Mouse (Mus musculus) midbrain, embryonic 16.5 days (tissue): ENCODE data around the gene Lyst. TPM values are rescaled to one million over a fixed set of nuclear protein-coding genes. Genes with fewer than 3 reads are reported as not detected.
"Not testable (repeated sequence)": the region's sequence is repeated elsewhere in the genome, so short reads cannot be mapped to it uniquely, and the experiment has no call there.

Experiments used
- ATAC-seq: fragments of 200-750 bp; cut with Nextera tagmentation; 2 replicates; pipeline ENCODE4 v1.8.0; 2017; ENCODE audit warnings: moderate TSS enrichment
- H3K27ac ChIP-seq: fragments of 300-500 bp; sonication (generic); 2 replicates; pipeline ENCODE4 v1.5.1; 2014; ENCODE audit warnings: mild to moderate bottlenecking, low read length, mixed read lengths
- H3K27me3 ChIP-seq: fragments of 300-500 bp; sonication (generic); 2 replicates; pipeline ENCODE4 v1.6.1; 2014; ENCODE audit warnings: low read depth, low read length, mixed read lengths; ENCODE audit not compliant: control insufficient read depth, insufficient read depth
- H3K36me3 ChIP-seq: fragments of 300-500 bp; sonication (generic); 2 replicates; pipeline ENCODE4 v1.6.1; 2014; ENCODE audit warnings: mild to moderate bottlenecking, low read length, moderate library complexity, mixed read lengths; ENCODE audit not compliant: control insufficient read depth, insufficient read depth
- H3K4me1 ChIP-seq: fragments of 300-500 bp; sonication (generic); 2 replicates; pipeline ENCODE4 v1.6.1; 2014; ENCODE audit warnings: mild to moderate bottlenecking, low read length, mixed read lengths; ENCODE audit not compliant: control insufficient read depth, insufficient read depth
- H3K4me2 ChIP-seq: fragments of 300-500 bp; sonication (generic); 2 replicates; pipeline ENCODE4 v1.6.1; 2014; ENCODE audit warnings: mild to moderate bottlenecking, low read length, mixed read lengths
- H3K4me3 ChIP-seq: fragments of 300-500 bp; sonication (generic); 2 replicates; pipeline ENCODE4 v1.5.1; 2014; ENCODE audit warnings: low read depth, mild to moderate bottlenecking, low read length, moderate library complexity, mixed read lengths
- H3K9ac ChIP-seq: fragments of 300-500 bp; sonication (generic); 2 replicates; pipeline ENCODE4 v1.6.1; 2014; ENCODE audit warnings: low read depth, low read length, mixed read lengths
- H3K9me3 ChIP-seq: fragments of 300-500 bp; sonication (generic); replicated peaks from 2 replicates; pipeline ENCODE4 v1.6.1; 2014; ENCODE audit warnings: mild to moderate bottlenecking, low read length, mixed read lengths; ENCODE audit not compliant: control insufficient read depth, poor library complexity, severe bottlenecking
- WGBS: fragments of 180-500 bp; shearing (Covaris S2); extraction: QIAGEN DNeasy Blood & Tissue Kit; methylation state at CpG from one replicate; pipeline ENCODE4 v1.1.7; 2014; 5-methylcytosine and 5-hydroxymethylcytosine counted together
- polyA plus RNA-seq: library from polyadenylated mRNA; unstranded; fragments of >200 nt; fragmentation: Nextera tagmentation; extraction: Ambion mirVana; gene quantifications from 2 replicates; pipeline ENCODE4 v1.2.1, GENCODE M21; 2015

Gene Lyst
- polyA plus RNA-seq, 1 experiment from 2014 or later: 3.9 TPM

GRCm38 (mm10) chr13:13637981-13638380 lies 47.8 kb downstream of the Lyst start:
- no peaks in the 10 kb centered on the region for H3K4me1 ChIP-seq
- no peak for ATAC-seq
- H3K9me3 ChIP-seq: no peaks in the 10 kb centered on the region
- no peak overlapping the region for H3K4me2 ChIP-seq
- H3K27me3 ChIP-seq: no peaks in the 10 kb centered on the region
- H3K27ac ChIP-seq: no peak overlapping the region
- no peak overlapping the region for H3K4me3 ChIP-seq
- peaks cover 4% of the 10 kb centered on the region; the same call in 1 of the 2 replicates for H3K36me3 ChIP-seq
- no peak overlapping the region for H3K9ac ChIP-seq
- WGBS: 88% methylated on average over 6 of the region's 6 CpGs

DNA sequence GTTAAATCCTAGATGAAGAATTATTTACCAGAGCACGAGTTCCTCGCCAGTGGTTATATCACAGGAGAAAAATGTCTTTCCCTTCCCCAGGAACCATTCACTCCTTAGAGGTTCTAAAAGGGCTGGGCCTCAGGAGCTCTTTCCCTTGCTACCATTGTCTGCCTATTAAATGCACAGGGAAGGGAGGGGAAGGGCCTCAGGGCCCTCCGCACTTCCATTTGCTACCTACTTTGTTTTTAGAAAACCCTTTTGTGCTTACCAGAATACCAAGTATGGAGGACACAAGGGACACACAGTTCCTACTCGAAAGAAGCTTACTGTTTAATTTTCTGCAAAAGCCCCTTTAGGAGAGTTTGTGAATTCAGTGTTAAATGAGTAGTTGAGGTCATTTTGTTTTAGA lies 48.5 kb downstream of the Lyst start:
- H3K4me2 ChIP-seq: no peak overlapping the region
- no peaks in the 10 kb centered on the region for H3K27me3 ChIP-seq
- no peak overlapping the region for H3K9ac ChIP-seq
- no peaks in the 10 kb centered on the region for H3K4me1 ChIP-seq
- peaks cover 4% of the 10 kb centered on the region; the same call in 1 of the 2 replicates for H3K36me3 ChIP-seq
- no peaks in the 10 kb centered on the region for H3K9me3 ChIP-seq
- no peak overlapping the region for H3K4me3 ChIP-seq
- ATAC-seq: no peak
- no peak overlapping the region for H3K27ac ChIP-seq
- WGBS: 29% methylated on average over 4 of the region's 4 CpGs

DNA sequence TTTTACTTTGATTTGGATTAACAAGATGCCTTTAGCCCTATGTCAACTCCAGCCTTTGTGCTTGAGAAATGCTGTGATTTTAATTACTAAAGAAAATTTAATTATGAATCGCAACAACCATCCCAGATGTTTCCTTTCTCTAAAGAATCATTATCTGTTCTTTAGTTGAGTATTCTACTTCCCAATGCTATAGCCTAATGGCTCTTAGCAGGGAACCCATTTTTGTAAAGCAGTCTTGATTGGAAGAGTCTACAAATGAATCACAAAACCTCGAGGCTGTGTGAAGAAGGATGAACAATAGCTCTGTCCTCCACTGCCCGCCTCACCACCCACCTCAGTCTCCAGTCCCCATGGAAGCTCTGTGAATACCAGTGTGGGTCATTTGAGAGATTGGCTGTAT lies 57.1 kb downstream of the Lyst start:
- 52% methylated on average over 3 of the region's 3 CpGs for WGBS
- Histone ChIP-seq H3K9ac (no peak overlapping the region), H3K27ac (no peak overlapping the region), H3K36me3 (no peaks in the 10 kb centered on the region), H3K9me3 (no peaks in the 10 kb centered on the region), H3K4me1 (no peaks in the 10 kb centered on the region), H3K27me3 (no peaks in the 10 kb centered on the region), H3K4me3 (no peak overlapping the region), H3K4me2 (no peak overlapping the region)
- ATAC-seq: no peak

GRCm38 (mm10) chr13:13655453-13655852 lies 65.3 kb downstream of the Lyst start:
- no peak overlapping the region for H3K4me3 ChIP-seq
- H3K27me3 ChIP-seq: no peaks in the 10 kb centered on the region
- no peaks in the 10 kb centered on the region for H3K36me3 ChIP-seq
- no peak overlapping the region for H3K4me2 ChIP-seq
- ATAC-seq: no peak
- H3K4me1 ChIP-seq: no peaks in the 10 kb centered on the region
- H3K9ac ChIP-seq: no peak overlapping the region
- H3K27ac ChIP-seq: no peak overlapping the region
- WGBS: 96% methylated on average over 3 of the region's 3 CpGs
- no peaks in the 10 kb centered on the region for H3K9me3 ChIP-seq

DNA sequence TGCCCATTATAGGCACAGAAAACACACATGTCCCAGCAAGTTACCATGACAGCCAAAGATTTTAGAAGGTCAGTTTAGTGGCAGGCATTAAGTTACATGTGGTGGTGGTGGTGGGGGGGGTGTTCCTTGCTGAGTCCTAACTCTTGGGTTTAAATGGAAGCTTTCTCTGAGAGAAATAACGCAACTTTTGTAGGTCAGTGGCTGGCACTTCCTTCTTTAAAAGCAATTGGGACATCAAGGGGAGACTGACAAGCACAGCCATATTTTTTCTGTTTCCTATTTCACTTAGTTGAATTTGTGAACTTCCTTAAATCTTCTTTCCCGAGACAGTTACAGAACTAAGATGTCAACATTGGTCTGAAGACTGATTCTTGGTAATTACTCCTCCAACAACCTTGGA lies 75.9 kb downstream of the Lyst start:
- not testable (repeated sequence) for H3K27ac ChIP-seq, H3K9me3 ChIP-seq, H3K4me3 ChIP-seq, H3K9ac ChIP-seq, H3K27me3 ChIP-seq, ATAC-seq, H3K4me2 ChIP-seq, H3K4me1 ChIP-seq
- H3K36me3 ChIP-seq: peaks cover 10% of the 10 kb centered on the region
- WGBS: 97% methylated on average over 2 of the region's 2 CpGs

- Histone ChIP-seq H3K27ac (no peak overlapping the region), H3K9ac (no peak overlapping the region)
- ATAC-seq: peak; percentile 70
Observed at GRCm38 (mm10) chr13:13670669-13671068, 80.5 kb downstream of the Lyst start.

GRCm38 (mm10) chr13:13671585-13672328 lies 81.6 kb downstream of the Lyst start:
- Histone ChIP-seq H3K36me3 (peaks cover 12% of the 10 kb centered on the region), H3K9me3 (no peaks in the 10 kb centered on the region), H3K27me3 (no peaks in the 10 kb centered on the region), H3K4me3 (no peak overlapping the region), H3K4me1 (no peaks in the 10 kb centered on the region), H3K27ac (no peak overlapping the region), H3K9ac (no peak overlapping the region), H3K4me2 (no peak overlapping the region)
- no peak for ATAC-seq
- WGBS: 60% methylated on average over 6 of the region's 6 CpGs

More at GRCm38 (mm10) chr13:13670669-13671068, 80.5 kb downstream of the Lyst start:
- no peaks in the 10 kb centered on the region for H3K4me1 ChIP-seq
- H3K4me2 ChIP-seq: no peak overlapping the region
- 63% methylated on average over 5 of the region's 5 CpGs for WGBS
- no peak overlapping the region for H3K4me3 ChIP-seq
- H3K36me3 ChIP-seq: peaks cover 12% of the 10 kb centered on the region
- no peaks in the 10 kb centered on the region for H3K27me3 ChIP-seq
- no peaks in the 10 kb centered on the region for H3K9me3 ChIP-seq

GRCm38 (mm10) chr13:13674669-13675343 lies 84.6 kb downstream of the Lyst start:
- peaks cover 18% of the 10 kb centered on the region for H3K36me3 ChIP-seq
- H3K9me3 ChIP-seq: no peaks in the 10 kb centered on the region
- ATAC-seq: no peak
- no peak overlapping the region for H3K4me2 ChIP-seq
- H3K4me1 ChIP-seq: no peaks in the 10 kb centered on the region
- H3K27ac ChIP-seq: no peak overlapping the region
- WGBS: 98% methylated on average over 4 of the region's 4 CpGs
- H3K4me3 ChIP-seq: no peak overlapping the region
- no peak overlapping the region for H3K9ac ChIP-seq
- H3K27me3 ChIP-seq: no peaks in the 10 kb centered on the region

- Histone ChIP-seq H3K4me1 (no peaks in the 10 kb centered on the region), H3K9ac (no peak overlapping the region), H3K4me2 (no peak overlapping the region), H3K9me3 (no peaks in the 10 kb centered on the region), H3K27ac (no peak overlapping the region), H3K27me3 (no peaks in the 10 kb centered on the region), H3K36me3 (peaks cover 13% of the 10 kb centered on the region), H3K4me3 (no peak overlapping the region)
- no peak for ATAC-seq
- WGBS: 88% methylated on average over 8 of the region's 8 CpGs
Observed at GRCm38 (mm10) chr13:13677871-13678270, 87.7 kb downstream of the Lyst start.
